Mouse (Mus musculus): ENCODE measurements around the gene Tiam1. TPM values are rescaled to one million over a fixed set of nuclear protein-coding genes. Genes with fewer than 3 reads are reported as not detected.

Gene Tiam1
- polyA plus RNA-seq, 1 experiment from 2014 or later, result 3.7 TPM

DNA sequence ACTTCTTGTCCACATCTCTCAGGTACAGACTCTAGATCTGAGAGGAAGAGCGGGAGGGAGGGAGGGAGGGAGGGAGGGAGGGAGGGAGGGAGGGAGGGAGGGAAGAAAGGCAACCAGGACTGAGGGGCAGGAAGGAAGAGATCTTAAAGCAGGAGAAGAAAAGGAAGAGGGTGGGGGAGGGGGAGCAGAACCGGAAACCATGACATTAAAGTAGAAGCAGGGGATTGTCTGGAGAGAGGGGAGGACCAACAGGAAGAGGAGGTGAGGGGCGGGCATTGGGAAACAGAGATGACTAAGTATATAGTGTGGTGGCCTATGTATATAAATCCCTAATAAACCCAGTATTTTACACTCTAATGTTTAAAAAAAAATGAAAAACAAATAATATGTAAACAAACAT lies 34.1 kb downstream of the Tiam1 start:
- TF ChIP-seq CTCF (IDR thresholded peaks at IDR 0.05), result no peak
- TF ChIP-seq EP300 (IDR thresholded peaks at IDR 0.05), result no peak
- no peak overlapping the region for H3K9ac ChIP-seq (replicated peaks; ENCODE audit: low read depth)
- H3K4me3 ChIP-seq (ENCODE audit: low read depth, low read length), result no peak overlapping the region
- WGBS, result 47% methylated on average over 2 of the region's 3 CpGs
- DNase-seq (ENCODE audit: low spot score) (no peak), ATAC-seq (no peak)
- H3K9me3 ChIP-seq (ENCODE audit: low read length), result no peaks in the 10 kb centered on the region
- H3K27me3 ChIP-seq (replicated peaks; ENCODE audit: insufficient read depth, low read length), result no peaks in the 10 kb centered on the region
- no peak overlapping the region for H3K27ac ChIP-seq (ENCODE audit: low read length)
- H3K36me3 ChIP-seq (ENCODE audit: insufficient read depth, low read length), result no peaks in the 10 kb centered on the region
- no peak overlapping the region for H3K4me2 ChIP-seq (replicated peaks; ENCODE audit: low read depth, low read length)
- no peaks in the 10 kb centered on the region for H3K4me1 ChIP-seq (ENCODE audit: insufficient read depth, low read depth, low read length)

- Histone ChIP-seq H3K4me1 (ENCODE audit: insufficient read depth, low read depth, low read length) (no peaks in the 10 kb centered on the region), H3K27ac (ENCODE audit: low read length) (no peak overlapping the region), H3K9me3 (ENCODE audit: low read length) (no peaks in the 10 kb centered on the region), H3K4me3 (ENCODE audit: low read depth, low read length) (no peak overlapping the region), H3K36me3 (ENCODE audit: insufficient read depth, low read length) (no peaks in the 10 kb centered on the region), H3K4me2 (replicated peaks; ENCODE audit: low read depth, low read length) (no peak overlapping the region; the same call in 1 of the 2 replicates), H3K27me3 (replicated peaks; ENCODE audit: insufficient read depth, low read length) (no peaks in the 10 kb centered on the region), H3K9ac (replicated peaks; ENCODE audit: low read depth) (no peak overlapping the region)
- WGBS, result 50% methylated on average over 14 of the region's 15 CpGs
- peak; percentile 28 for DNase-seq (ENCODE audit: low spot score)
- no peak for TF ChIP-seq CTCF (IDR thresholded peaks at IDR 0.05)
- no peak for TF ChIP-seq EP300 (IDR thresholded peaks at IDR 0.05)
- ATAC-seq, result peak; percentile 68
These were observed 38.7 kb downstream of the Tiam1 start for GRCm38 (mm10) chr16:90104714-90105459.

- TF ChIP-seq CTCF (IDR thresholded peaks at IDR 0.05), result no peak
- TF ChIP-seq EP300 (IDR thresholded peaks at IDR 0.05), result no peak
- Histone ChIP-seq H3K36me3 (ENCODE audit: insufficient read depth, low read length) (no peaks in the 10 kb centered on the region), H3K9me3 (ENCODE audit: low read length) (no peaks in the 10 kb centered on the region), H3K4me2 (replicated peaks; ENCODE audit: low read depth, low read length) (no peak overlapping the region), H3K27me3 (replicated peaks; ENCODE audit: insufficient read depth, low read length) (no peaks in the 10 kb centered on the region), H3K9ac (replicated peaks; ENCODE audit: low read depth) (no peak overlapping the region), H3K4me1 (ENCODE audit: insufficient read depth, low read depth, low read length) (no peaks in the 10 kb centered on the region), H3K27ac (ENCODE audit: low read length) (no peak overlapping the region), H3K4me3 (ENCODE audit: low read depth, low read length) (no peak overlapping the region)
- ATAC-seq, result no peak
- WGBS, result 71% methylated on average over 2 of the region's 2 CpGs
- no peak for DNase-seq (ENCODE audit: low spot score)
These were observed 39.8 kb downstream of the Tiam1 start for GRCm38 (mm10) chr16:90103726-90104125.

- DNase-seq (ENCODE audit: low spot score) (no peak), ATAC-seq (no peak)
- H3K9me3 ChIP-seq (ENCODE audit: low read length), result no peaks in the 10 kb centered on the region
- no peak overlapping the region for H3K27ac ChIP-seq (ENCODE audit: low read length)
- H3K27me3 ChIP-seq (replicated peaks; ENCODE audit: insufficient read depth, low read length), result no peaks in the 10 kb centered on the region
- H3K9ac ChIP-seq (replicated peaks; ENCODE audit: low read depth), result no peak overlapping the region
- no peak for TF ChIP-seq EP300 (IDR thresholded peaks at IDR 0.05)
- no peak for TF ChIP-seq CTCF (IDR thresholded peaks at IDR 0.05)
- no peaks in the 10 kb centered on the region for H3K36me3 ChIP-seq (ENCODE audit: insufficient read depth, low read length)
- H3K4me3 ChIP-seq (ENCODE audit: low read depth, low read length), result no peak overlapping the region
- no peaks in the 10 kb centered on the region for H3K4me1 ChIP-seq (ENCODE audit: insufficient read depth, low read depth, low read length)
- 68% methylated on average over 7 of the region's 7 CpGs for WGBS
- no peak overlapping the region for H3K4me2 ChIP-seq (replicated peaks; ENCODE audit: low read depth, low read length)
These were observed 41.0 kb downstream of the Tiam1 start for GRCm38 (mm10) chr16:90102596-90102995.

GRCm38 (mm10) chr16:90098191-90098605 lies 45.4 kb downstream of the Tiam1 start:
- no peak overlapping the region for H3K9ac ChIP-seq (replicated peaks; ENCODE audit: low read depth)
- H3K4me2 ChIP-seq (replicated peaks; ENCODE audit: low read depth, low read length), result peak overlapping the region; percentile 28; the same call in 1 of the 2 replicates
- DNase-seq (ENCODE audit: low spot score), result peak; percentile 62
- no peaks in the 10 kb centered on the region for H3K4me1 ChIP-seq (ENCODE audit: insufficient read depth, low read depth, low read length)
- no peak overlapping the region for H3K27ac ChIP-seq (ENCODE audit: low read length)
- WGBS, result 56% methylated on average over 11 of the region's 11 CpGs
- peak; percentile 85 for ATAC-seq
- no peaks in the 10 kb centered on the region for H3K9me3 ChIP-seq (ENCODE audit: low read length)
- H3K36me3 ChIP-seq (ENCODE audit: insufficient read depth, low read length), result no peaks in the 10 kb centered on the region
- no peak overlapping the region for H3K4me3 ChIP-seq (ENCODE audit: low read depth, low read length)
- no peaks in the 10 kb centered on the region for H3K27me3 ChIP-seq (replicated peaks; ENCODE audit: insufficient read depth, low read length)
- TF ChIP-seq CTCF (IDR thresholded peaks at IDR 0.05), result no peak
- TF ChIP-seq EP300 (IDR thresholded peaks at IDR 0.05), result no peak

GRCm38 (mm10) chr16:90097769-90098168 lies 45.8 kb downstream of the Tiam1 start:
- no peak overlapping the region for H3K27ac ChIP-seq (ENCODE audit: low read length)
- H3K4me3 ChIP-seq (ENCODE audit: low read depth, low read length), result no peak overlapping the region
- H3K9ac ChIP-seq (replicated peaks; ENCODE audit: low read depth), result no peak overlapping the region
- no peaks in the 10 kb centered on the region for H3K36me3 ChIP-seq (ENCODE audit: insufficient read depth, low read length)
- WGBS, result 84% methylated on average over 3 of the region's 3 CpGs
- H3K9me3 ChIP-seq (ENCODE audit: low read length), result no peaks in the 10 kb centered on the region
- no peaks in the 10 kb centered on the region for H3K27me3 ChIP-seq (replicated peaks; ENCODE audit: insufficient read depth, low read length)
- DNase-seq (ENCODE audit: low spot score) (no peak), ATAC-seq (no peak; the same call in 1 of the 2 replicates)
- H3K4me1 ChIP-seq (ENCODE audit: insufficient read depth, low read depth, low read length), result no peaks in the 10 kb centered on the region
- no peak overlapping the region for H3K4me2 ChIP-seq (replicated peaks; ENCODE audit: low read depth, low read length)
- TF ChIP-seq CTCF (IDR thresholded peaks at IDR 0.05), result no peak
- TF ChIP-seq EP300 (IDR thresholded peaks at IDR 0.05), result no peak
